Mouse (Mus musculus): Measurements from ENCODE around the gene Nrip1. TPM values are rescaled to one million over a fixed set of nuclear protein-coding genes. Genes with fewer than 3 reads are reported as not detected.

Nrip1 gene
- total and polyA plus RNA-seq, 3 experiments = not detected

DNA sequence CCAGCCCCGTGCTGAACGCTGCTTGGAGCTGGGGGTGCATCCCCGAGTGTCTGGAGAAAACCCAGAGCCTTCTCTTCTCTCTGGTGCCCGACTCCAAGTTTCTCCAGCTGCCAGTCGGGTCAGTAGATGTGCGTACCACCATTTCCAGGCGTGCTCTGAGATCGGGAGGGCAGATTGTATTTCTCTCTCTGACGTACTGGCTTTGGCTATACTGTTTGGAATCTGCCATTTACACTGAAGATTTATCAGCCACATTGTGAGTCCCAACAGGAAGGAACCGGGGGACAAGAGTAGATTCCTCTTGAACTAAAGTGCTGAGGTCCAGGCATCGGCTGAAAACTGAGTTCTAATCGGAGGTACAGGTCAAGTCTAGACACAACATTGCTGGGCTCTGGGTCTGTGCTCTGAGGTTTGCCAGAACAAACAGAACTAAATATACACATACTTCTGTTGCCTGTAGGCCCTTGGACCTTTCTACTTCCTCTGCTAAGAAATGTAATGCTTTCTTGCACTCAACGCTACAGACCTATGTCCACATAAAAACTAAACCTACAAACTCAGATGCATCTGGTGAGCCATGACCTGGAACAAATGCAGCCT lies 33.8 kb upstream of the Nrip1 start:
- Histone ChIP-seq H3K9me3 (replicated peaks; ENCODE audit: low read length) (peaks cover 63% of the 10 kb centered on the region), H3K27me3 (replicated peaks) (no peaks in the 10 kb centered on the region), H3K4me2 (ENCODE audit: insufficient read depth, low read depth, poor library complexity, severe bottlenecking) (no peak overlapping the region), H3K79me2 (replicated peaks; ENCODE audit: control insufficient read depth, extremely low read depth, insufficient read depth, poor library complexity, severe bottlenecking) (no peaks in the 10 kb centered on the region), H3K27ac (ENCODE audit: insufficient read depth, low read depth) (no peak overlapping the region), H3K4me1 (ENCODE audit: control insufficient read depth in 1 of 2, insufficient read depth in 2 of 2) (no peaks in the 10 kb centered on the region), H3K4me3 (replicated peaks in 1 of 3; ENCODE audit: low read depth in 2 of 3, low read length in 2 of 3, poor library complexity in 1 of 3) (no peak overlapping the region), H3K36me3 (replicated peaks in 1 of 2; ENCODE audit: control insufficient read depth in 1 of 2, insufficient read depth in 1 of 2, low read length in 1 of 2) (no peaks in the 10 kb centered on the region), H3K9ac (ENCODE audit: insufficient read depth, low read depth) (no peak overlapping the region)
- DNase-seq (ENCODE audit: extremely low read depth) = no peak
- dilution Hi-C loops (cut with MboI; ENCODE audit: extremely low pct_ligation_motif_present, extremely low pct_unique_long_range_greater_than_20kb, low sequenced_read_pairs) = no loop called here
- in situ Hi-C loops (cut with MboI; ENCODE audit: low pct_ligation_motif_present, low pct_unique_long_range_greater_than_20kb, low sequenced_read_pairs) = no loop called here
- TF ChIP-seq CHD1 (IDR thresholded peaks at IDR 0.05; ENCODE audit: low read depth, low read length) (no peak), ZMIZ1 (IDR thresholded peaks at IDR 0.05; ENCODE audit: low read depth, low read length) (no peak), JUND (conservative IDR thresholded peaks at IDR 0.05; ENCODE audit: low read depth, low read length) (no peak), SIN3A (IDR thresholded peaks at IDR 0.05; ENCODE audit: low read length) (no peak), USF2 (conservative IDR thresholded peaks at IDR 0.05; ENCODE audit: low read depth, low read length) (no peak), RCOR1 (conservative IDR thresholded peaks at IDR 0.05; ENCODE audit: low read depth, low read length) (no peak), GABPA (IDR thresholded peaks at IDR 0.05; ENCODE audit: insufficient replicate concordance, low read depth, low read length) (no peak), MXI1 (IDR thresholded peaks at IDR 0.05; ENCODE audit: low read depth, low read length) (no peak), RAD21 (IDR thresholded peaks at IDR 0.05; ENCODE audit: low read depth, low read length) (no peak), POLR2AphosphoS2 (IDR thresholded peaks at IDR 0.05; ENCODE audit: low read depth, low read length) (no peak), IRF4 (IDR thresholded peaks at IDR 0.05; ENCODE audit: low read depth, low read length) (no peak), SMC3 (IDR thresholded peaks at IDR 0.05; ENCODE audit: low read depth, low read length) (no peak), E2F4 (IDR thresholded peaks at IDR 0.05; ENCODE audit: insufficient replicate concordance, low read depth, low read length) (no peak), CHD2 (IDR thresholded peaks at IDR 0.05; ENCODE audit: low read length) (no peak), ZKSCAN1 (IDR thresholded peaks at IDR 0.05; ENCODE audit: borderline replicate concordance, low read depth, low read length) (no peak), MAX (IDR thresholded peaks at IDR 0.05; ENCODE audit: low read length) (no peak)

DNA sequence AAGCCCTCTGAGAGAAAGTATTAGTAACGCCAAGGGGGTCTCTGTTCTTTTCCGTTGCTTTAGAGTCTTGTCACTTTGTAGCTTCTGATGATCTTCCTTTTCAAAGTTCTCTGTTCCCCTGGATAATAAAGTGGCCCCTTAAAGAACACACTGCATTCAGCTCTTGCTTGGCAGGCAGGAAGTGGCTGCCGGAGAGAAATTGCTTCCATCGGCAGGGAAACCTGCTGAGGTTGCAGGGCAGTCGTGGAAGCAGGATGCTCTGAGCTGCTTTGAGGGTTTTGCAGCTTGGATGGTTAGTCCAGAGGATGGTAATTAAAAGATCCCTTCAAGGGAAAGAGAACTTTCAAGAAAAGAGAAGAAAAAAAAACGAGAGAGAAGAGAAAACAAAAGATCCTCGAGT lies 33.3 kb upstream of the Nrip1 start:
- H3K9ac ChIP-seq (ENCODE audit: insufficient read depth, low read depth) = no peak overlapping the region
- H3K9me3 ChIP-seq (replicated peaks; ENCODE audit: low read length) = peaks cover 65% of the 10 kb centered on the region
- no peaks in the 10 kb centered on the region for H3K4me1 ChIP-seq (ENCODE audit: control insufficient read depth in 1 of 2, insufficient read depth in 2 of 2)
- H3K4me3 ChIP-seq (replicated peaks in 1 of 3; ENCODE audit: low read depth in 2 of 3, low read length in 2 of 3, poor library complexity in 1 of 3) = no peak overlapping the region
- no peaks in the 10 kb centered on the region for H3K27me3 ChIP-seq (replicated peaks)
- in situ Hi-C loops (cut with MboI; ENCODE audit: low pct_ligation_motif_present, low pct_unique_long_range_greater_than_20kb, low sequenced_read_pairs) (no loop called here), dilution Hi-C loops (cut with MboI; ENCODE audit: extremely low pct_ligation_motif_present, extremely low pct_unique_long_range_greater_than_20kb, low sequenced_read_pairs) (no loop called here)
- no peaks in the 10 kb centered on the region for H3K79me2 ChIP-seq (replicated peaks; ENCODE audit: control insufficient read depth, extremely low read depth, insufficient read depth, poor library complexity, severe bottlenecking)
- H3K36me3 ChIP-seq (replicated peaks in 1 of 2; ENCODE audit: control insufficient read depth in 1 of 2, insufficient read depth in 1 of 2, low read length in 1 of 2) = no peaks in the 10 kb centered on the region
- no peak for DNase-seq (ENCODE audit: extremely low read depth)
- H3K4me2 ChIP-seq (ENCODE audit: insufficient read depth, low read depth, poor library complexity, severe bottlenecking) = no peak overlapping the region
- TF ChIP-seq GABPA (IDR thresholded peaks at IDR 0.05; ENCODE audit: insufficient replicate concordance, low read depth, low read length) = no peak
- TF ChIP-seq RAD21 (IDR thresholded peaks at IDR 0.05; ENCODE audit: low read depth, low read length) = no peak
- TF ChIP-seq KAT2A (IDR thresholded peaks at IDR 0.05; ENCODE audit: insufficient replicate concordance, low read length) = no peak
- no peak for TF ChIP-seq ZNF384 (IDR thresholded peaks at IDR 0.05; ENCODE audit: low read depth, low read length)
- no peak for TF ChIP-seq MXI1 (IDR thresholded peaks at IDR 0.05; ENCODE audit: low read depth, low read length)
- TF ChIP-seq NELFE (IDR thresholded peaks at IDR 0.05; ENCODE audit: low read depth, low read length) = no peak
- no peak for TF ChIP-seq NRF1 (IDR thresholded peaks at IDR 0.05; ENCODE audit: low read depth, low read length)
- no peak for TF ChIP-seq MEF2A (IDR thresholded peaks at IDR 0.05; ENCODE audit: borderline replicate concordance, low read depth, low read length)
- TF ChIP-seq ZKSCAN1 (IDR thresholded peaks at IDR 0.05; ENCODE audit: borderline replicate concordance, low read depth, low read length) = no peak
- no peak for TF ChIP-seq USF2 (conservative IDR thresholded peaks at IDR 0.05; ENCODE audit: low read depth, low read length)
- no peak for TF ChIP-seq MAFK (IDR thresholded peaks at IDR 0.05; ENCODE audit: insufficient replicate concordance, low read length)
- TF ChIP-seq CHD2 (IDR thresholded peaks at IDR 0.05; ENCODE audit: low read length) = no peak
- no peak for TF ChIP-seq UBTF (IDR thresholded peaks at IDR 0.05; ENCODE audit: low read depth, low read length)
- no peak for TF ChIP-seq JUN (IDR thresholded peaks at IDR 0.05; ENCODE audit: insufficient read depth, low read depth, low read length)
- H3K27ac ChIP-seq (ENCODE audit: insufficient read depth, low read depth) = no peak overlapping the region

Data from CH12.LX (cell line).